Mouse (Mus musculus) liver (tissue): ENCODE measurements around the gene Shbg.
A peak's percentile ranks its signal among the peaks of the same experiment; 100 is the strongest.
"Not testable (repeated sequence)": the region's sequence is repeated elsewhere in the genome, so short reads cannot be mapped to it uniquely, and the experiment has no call there.

ENCODE experiments used
- DNase-seq: peaks from one replicate; pipeline ENCODE4 v3.0.0-alpha.2; 2020; ENCODE audit warnings: mixed read lengths

Gene Shbg

GRCm38 (mm10) chr11:69629802-69630201 lies 12.1 kb upstream of the Shbg start:
- DNase-seq: no peak

DNA sequence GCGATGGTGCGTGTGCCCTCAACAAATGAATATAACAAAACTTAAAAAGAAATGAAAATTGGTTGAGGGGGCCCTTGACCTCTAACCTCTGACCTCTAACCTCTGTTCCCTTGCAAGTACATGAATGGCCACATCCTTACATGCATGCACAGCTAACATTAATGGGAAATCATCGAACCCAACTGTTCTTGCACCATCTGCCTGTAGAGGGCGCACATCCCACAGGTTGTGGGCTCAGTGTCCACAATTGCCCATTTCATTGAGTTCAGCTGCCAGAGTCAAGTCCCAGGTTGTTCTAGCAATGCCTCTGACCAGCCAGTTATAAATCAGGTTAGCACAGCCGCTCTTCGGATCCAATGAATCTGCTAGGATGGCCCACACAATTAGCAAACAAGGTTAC lies 10.6 kb upstream of the Shbg start:
- DNase-seq: peak; percentile 84

DNA sequence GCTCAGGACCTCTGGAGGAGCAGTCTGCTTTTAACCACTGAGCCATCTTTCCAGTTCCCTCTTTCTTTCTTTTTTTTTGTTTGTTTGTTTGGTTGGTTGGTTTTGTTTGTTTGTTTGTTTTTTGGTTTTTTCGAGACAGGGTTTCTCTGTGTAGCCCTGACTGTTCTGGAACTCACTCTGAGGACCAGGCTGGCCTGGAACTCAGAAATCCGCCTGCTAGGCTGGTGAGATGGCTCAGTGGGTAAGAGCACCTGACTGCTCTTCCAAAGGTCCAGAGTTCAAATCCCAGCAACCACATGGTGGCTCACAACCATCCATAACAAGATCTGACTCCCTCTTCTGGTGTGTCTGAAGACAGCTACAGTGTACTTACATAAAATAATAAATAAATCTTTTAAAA lies 6.6 kb upstream of the Shbg start:
- DNase-seq: not testable (repeated sequence)

GRCm38 (mm10) chr11:69623006-69623405 lies 5.3 kb upstream of the Shbg start:
- DNase-seq: no peak

DNA sequence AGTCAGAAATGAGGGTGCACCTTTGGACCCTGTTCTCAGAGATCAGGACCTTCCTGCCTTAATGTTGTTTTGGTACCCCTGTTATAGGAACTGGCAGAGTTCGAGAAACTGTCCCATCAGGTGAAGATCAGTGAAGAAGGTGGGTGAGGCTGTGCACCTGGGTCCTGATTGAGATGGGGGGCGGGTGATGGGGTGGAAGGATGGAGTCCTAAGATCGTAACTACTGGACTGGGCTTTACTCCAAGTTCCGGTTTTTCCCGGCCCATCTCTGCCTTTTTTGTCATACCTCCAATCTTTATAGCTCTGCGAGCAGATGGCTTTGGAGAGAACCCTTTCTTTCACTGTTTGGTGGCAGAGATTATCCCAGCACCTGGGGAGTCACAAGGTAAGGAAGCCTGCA lies 4.7 kb upstream of the Shbg start:
- DNase-seq: no peak

DNA sequence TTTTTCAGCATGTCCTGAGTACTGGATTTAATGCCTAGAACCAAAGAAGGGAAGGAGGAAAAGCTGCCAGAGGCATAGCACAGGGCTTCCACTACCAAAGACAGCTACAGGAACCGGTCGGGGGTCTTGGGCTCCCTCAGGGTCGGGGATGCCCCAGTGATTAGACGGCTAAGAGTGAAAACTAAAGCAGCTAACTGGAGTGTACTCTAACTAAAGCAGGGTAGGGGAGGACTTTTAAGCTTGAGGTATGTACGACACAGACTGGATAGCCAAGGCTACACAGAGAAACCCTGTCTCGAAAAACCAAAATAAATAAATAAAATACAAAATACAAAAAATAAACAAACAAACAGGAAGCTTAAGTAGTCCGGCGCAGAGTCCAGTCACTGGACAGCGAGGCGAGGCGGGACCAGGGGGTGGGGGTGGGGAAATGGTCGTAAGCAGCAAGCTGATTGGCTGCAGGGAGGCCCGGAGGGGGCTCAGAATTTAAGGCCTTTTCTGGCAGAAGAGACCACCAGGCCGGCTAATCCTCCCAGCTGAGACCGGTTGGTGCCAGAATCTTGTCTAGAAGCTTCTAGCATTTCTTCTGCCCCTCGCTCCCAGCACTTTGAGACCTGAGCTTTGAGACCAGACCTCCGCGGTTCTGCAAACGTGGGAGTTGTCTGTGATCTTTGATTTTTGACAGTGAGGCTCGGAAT lies 4.0 kb upstream of the Shbg start, which contains the start of gene Sat2:
TSS of gene Sat2 (plus strand) at position 454 of the 698 bp plus-strand sequence.
- DNase-seq: peak; percentile 81

DNA sequence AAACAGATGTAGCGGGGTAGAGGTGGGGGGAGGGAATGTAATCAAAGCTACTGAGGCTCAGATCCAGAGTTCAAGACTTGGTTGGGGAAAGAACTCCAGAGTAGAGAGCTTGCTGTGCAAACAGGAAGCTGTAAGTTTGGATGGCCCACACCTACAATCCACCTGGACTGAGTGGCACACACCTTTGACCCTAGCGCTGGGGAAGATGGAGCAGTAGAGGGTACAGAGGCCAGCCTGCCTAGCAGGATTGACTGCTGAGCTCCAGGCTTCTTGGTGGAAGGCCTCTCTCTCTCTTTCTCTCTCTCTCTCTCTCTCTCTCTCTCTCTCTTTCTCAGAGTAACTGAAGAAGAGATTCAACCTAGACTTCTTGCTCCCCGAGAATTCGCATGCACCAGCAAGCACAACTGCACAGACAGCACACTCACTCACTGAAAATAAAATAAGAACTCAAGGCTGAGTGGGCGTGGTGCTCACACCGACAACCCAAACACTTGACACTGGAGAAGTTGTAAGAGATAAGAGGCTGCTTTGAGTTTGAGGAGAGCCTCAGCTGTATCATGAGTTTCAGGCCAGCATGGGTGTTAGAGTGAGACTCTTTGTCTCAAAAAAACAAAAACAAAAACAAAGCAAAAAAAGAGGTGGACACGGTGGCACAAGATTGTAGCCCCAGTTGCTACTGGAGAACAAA lies 2.8 kb upstream of the Shbg start:
- DNase-seq: peak; percentile 64

- no peak for DNase-seq
Observed at GRCm38 (mm10) chr11:69616781-69617180, 924 bp downstream of the Shbg start.

- DNase-seq: not testable (repeated sequence)
Observed at GRCm38 (mm10) chr11:69614257-69614588, 3.5 kb downstream of the Shbg start.

- DNase-seq: peak; percentile 89
Observed at GRCm38 (mm10) chr11:69613553-69614256, 4.0 kb downstream of the Shbg start.

- DNase-seq: no peak
Observed at GRCm38 (mm10) chr11:69610899-69611298, 6.8 kb downstream of the Shbg start.

- peak; percentile 69 for DNase-seq
Observed at GRCm38 (mm10) chr11:69609416-69609815, 8.3 kb downstream of the Shbg start.

DNA sequence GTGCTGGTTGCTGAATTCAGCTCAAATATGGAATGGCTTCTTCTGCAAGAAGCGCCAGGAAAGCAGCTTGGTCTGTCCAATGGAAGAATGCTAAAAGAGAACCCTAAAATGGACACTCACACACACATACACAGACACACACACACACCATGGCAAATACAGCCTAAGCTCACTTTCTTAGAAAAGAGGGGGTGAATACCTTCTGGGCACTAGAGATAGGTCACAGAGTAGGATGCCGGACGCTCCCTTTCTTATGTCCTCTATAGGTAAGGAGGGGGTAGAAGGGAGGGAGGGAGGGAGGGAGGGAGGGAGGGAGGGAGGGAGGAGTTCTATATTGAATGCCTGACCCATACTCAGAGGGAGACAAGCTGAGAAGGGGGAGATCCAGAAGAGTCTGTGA lies 9.2 kb downstream of the Shbg start:
- peak; percentile 39 for DNase-seq

DNA sequence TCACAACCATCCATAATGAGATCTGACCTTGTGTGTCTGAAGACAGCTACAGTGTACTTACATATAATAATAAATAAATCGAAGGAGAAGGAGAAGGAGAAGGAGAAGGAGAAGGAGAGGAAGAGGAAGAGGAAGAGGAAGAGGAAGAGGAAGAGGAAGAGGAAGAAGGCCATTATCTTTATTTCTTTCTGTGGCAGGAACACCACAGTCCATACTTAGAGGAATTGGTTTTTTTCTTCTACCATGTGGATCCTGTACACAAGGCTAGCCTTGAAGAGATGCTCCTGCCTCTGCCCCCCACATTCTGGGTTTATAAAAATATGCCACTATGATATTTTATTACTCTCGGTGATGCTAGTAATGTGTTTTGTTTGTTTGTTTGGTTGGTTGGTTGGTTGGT lies 10.9 kb downstream of the Shbg start:
- DNase-seq: no peak

DNA sequence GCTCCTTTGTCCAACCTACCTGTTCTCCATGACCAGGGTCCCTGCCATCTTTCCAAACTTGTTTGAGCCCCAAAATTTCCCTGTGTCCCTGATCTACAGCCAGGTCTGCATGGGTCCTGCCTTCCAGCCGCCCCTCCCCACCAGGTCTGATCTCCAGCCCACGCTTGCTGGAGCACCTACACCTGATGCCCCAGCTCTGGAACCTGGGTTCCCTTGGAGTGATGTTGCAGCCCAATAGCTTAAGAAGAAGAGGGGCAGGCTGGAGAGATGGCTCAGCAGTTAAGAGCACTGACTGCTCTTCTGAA lies 11.3 kb downstream of the Shbg start:
- DNase-seq: no peak

DNA sequence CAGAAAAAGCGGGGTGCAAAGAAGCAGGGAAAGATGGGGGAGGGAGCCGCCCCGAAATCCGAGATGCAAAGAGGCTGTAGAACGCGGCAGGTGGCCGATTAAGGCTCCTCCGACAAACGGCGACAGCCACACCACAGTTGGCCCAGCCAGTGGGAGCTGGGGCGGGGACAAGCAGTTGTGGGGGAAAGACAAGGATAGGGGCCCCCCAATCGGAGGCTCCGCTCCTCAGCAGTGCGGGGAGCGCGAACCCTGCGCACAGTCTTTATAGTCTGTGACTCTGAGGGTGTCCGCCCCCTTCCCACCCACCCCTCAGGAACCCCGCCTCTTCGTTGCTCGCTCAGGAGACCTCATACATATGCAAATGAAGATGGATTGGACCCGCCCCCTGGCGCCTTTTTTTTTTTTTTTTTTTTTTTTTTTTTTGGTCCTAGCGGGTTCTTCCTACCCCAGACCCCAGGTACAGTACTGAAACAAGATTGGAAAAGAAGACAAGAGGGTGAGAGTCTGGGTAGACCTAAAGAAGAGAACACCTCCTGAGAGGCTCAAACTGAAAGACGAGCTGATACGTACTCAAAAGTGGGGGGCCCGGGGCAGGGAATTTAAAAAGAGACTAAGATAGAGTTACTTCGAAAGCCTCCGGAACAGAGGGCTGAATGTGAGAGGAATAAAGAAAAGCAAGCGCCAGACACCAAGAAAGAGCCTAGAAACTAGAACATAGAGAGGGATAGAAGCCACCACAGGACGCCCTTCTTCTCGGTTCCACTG lies 11.8 kb downstream of the Shbg start, which contains the start of gene Atp1b2:
TSS of gene Atp1b2 (minus strand) at position 217 of the 765 bp plus-strand sequence.
- DNase-seq: peak; percentile 95

DNA sequence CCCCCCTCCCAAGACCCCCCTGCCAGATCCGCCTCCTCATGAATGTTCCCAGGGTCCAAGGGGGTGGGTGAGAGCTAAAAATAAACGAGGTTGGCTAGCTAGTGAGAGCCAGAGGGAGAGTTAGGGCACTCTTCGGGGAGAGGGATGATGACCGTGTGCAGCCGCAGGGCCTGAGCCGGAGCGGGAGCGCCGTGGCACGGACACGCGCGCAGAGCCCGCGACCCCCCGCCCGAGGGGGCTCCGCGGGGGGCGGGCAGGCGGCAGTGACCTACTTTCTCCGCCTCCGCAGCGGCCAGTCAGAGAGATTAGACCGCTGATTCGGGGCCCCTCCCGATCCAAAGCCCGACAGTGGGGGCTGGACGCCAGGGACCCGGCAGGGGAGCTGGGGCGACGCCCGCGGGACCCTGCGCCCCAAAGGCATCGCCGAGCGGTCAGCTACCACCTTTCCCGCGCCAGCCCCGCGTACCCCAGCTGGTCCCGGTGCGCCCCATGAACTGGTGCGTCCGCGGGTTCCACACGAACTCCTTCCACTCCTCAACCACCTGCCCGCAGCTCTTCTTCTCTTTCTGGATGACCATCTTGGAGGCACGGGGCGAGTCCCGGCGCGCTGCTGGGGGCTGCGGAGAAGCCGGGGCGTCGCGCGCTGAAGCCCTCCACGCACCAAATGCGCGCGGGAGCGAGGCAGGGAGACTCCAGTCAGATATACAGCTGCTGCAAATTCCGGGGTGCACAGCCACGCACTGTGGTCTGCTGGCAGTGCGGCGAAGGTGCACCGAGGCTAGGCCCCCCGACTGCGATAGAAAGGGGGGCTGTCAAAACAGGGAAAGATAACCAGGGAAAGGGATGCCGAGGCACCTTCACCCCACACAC lies 12.7 kb downstream of the Shbg start:
- DNase-seq: peak; percentile 68

- no peak for DNase-seq
Observed at GRCm38 (mm10) chr11:69604347-69604746, 13.4 kb downstream of the Shbg start.

- no peak for DNase-seq
Observed at GRCm38 (mm10) chr11:69603516-69603915, 14.2 kb downstream of the Shbg start.

- no peak for DNase-seq
Observed at GRCm38 (mm10) chr11:69601768-69602167, 15.9 kb downstream of the Shbg start.

- peak; percentile 79 for DNase-seq
Observed at GRCm38 (mm10) chr11:69600098-69600497, 17.6 kb downstream of the Shbg start.

- DNase-seq: peak; percentile 48
Observed at GRCm38 (mm10) chr11:69599436-69599835, 18.3 kb downstream of the Shbg start.
